29 mouse cellular contexts compared by ENCODE assay signal in the genomic region with DNA sequence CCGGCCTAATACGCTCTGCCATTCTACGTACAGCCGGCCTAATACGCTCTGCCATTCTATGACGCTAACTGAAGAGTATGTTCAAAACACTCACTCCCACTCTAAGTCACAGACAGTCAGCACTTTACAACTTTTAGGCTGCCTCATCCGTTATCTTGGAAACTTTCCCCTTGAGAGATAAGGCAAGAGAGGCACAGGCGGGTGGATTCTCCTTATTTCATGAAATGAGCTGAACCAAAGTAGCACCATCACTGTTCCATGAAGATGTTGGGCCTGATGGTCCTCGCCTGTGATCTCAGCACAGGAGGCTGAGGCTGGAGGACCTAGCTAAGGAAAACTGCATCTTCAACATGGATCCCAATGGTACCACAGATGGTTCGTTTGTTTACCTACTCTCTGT. TPM values are rescaled to one million over a fixed set of nuclear protein-coding genes. Genes with fewer than 3 reads are reported as not detected.
DNase-seq lines count a peak whose midpoint lies in the region; ATAC-seq and TF ChIP-seq lines count a peak whose summit lies in the region.
"Had no signal": no experiment of that assay in that cellular context is flagged by ENCODE, and none has a peak within 500 bp of the region (broad histone marks: within the 10 kb centered on the region; RNA-seq: fewer than 3 reads in every experiment).

No protein-coding gene starts in this region.

- no peak for TF ChIP-seq CTCF in liver, postnatal 0 days (IDR thresholded peaks at IDR 0.05; ENCODE audit: low read depth)

- WGBS in heart, embryonic 13.5 days: 74% methylated on average over 10 of the region's 10 CpGs
- 66% methylated on average over 10 of the region's 10 CpGs for WGBS in liver, embryonic 12.5 days (ENCODE audit: insufficient replicate concordance)
- 79% methylated on average over 10 of the region's 10 CpGs for WGBS in liver, postnatal 0 days (ENCODE audit: insufficient replicate concordance)

- no peak for DNase-seq in heart, adult 8-10 months (ENCODE audit: low spot score)
- peak; percentile 22 for DNase-seq in testis, postnatal 10 days (ENCODE audit: low spot score)
- no peak for DNase-seq in testis, postnatal 14 days (ENCODE audit: low spot score)
- no peak for DNase-seq in liver, postnatal 0 days
- no peak for DNase-seq in cerebellum, adult 9-11 months
- DNase-seq in thymus, postnatal 0 days (ENCODE audit: low spot score): no peak
- DNase-seq: adrenal gland, postnatal 25 days; cerebellum, adult 18-20 months; cerebellum, postnatal 14 days; gastrocnemius, postnatal 10 days; kidney, adult 11 months; kidney, postnatal 36 days; lung, adult 2 months; lung, postnatal 14 days; right cerebral cortex, postnatal 25 days had no signal

- no peaks in the 10 kb centered on the region for H3K36me3 ChIP-seq in heart, embryonic 13.5 days
- no peaks in the 10 kb centered on the region for H3K36me3 ChIP-seq in liver, embryonic 12.5 days
- H3K36me3 ChIP-seq in liver, postnatal 0 days (replicated peaks; ENCODE audit: insufficient read depth, low read length): no peaks in the 10 kb centered on the region
- H3K36me3 ChIP-seq: embryonic facial prominence, embryonic 10.5 days; embryonic facial prominence, embryonic 15.5 days; forebrain, embryonic 10.5 days; limb, embryonic 13.5 days had no signal

- peaks cover 67% of the 10 kb centered on the region for H3K4me1 ChIP-seq in heart, embryonic 13.5 days
- H3K4me1 ChIP-seq in liver, embryonic 12.5 days: peaks cover 79% of the 10 kb centered on the region
- peaks cover 16% of the 10 kb centered on the region for H3K4me1 ChIP-seq in liver, postnatal 0 days (ENCODE audit: insufficient read depth)

- H3K27me3 ChIP-seq in heart, embryonic 13.5 days (replicated peaks): peaks cover 9% of the 10 kb centered on the region
- H3K27me3 ChIP-seq in liver, embryonic 12.5 days (replicated peaks): no peaks in the 10 kb centered on the region
- H3K27me3 ChIP-seq in liver, postnatal 0 days (ENCODE audit: insufficient read depth, low read length): peaks cover 5% of the 10 kb centered on the region; the same call in 1 of the 2 replicates
- H3K27me3 ChIP-seq: limb, embryonic 13.5 days had no signal

- H3K9me3 ChIP-seq in heart, embryonic 13.5 days: no peaks in the 10 kb centered on the region
- H3K9me3 ChIP-seq in liver, embryonic 12.5 days (replicated peaks): no peaks in the 10 kb centered on the region
- no peaks in the 10 kb centered on the region for H3K9me3 ChIP-seq in liver, postnatal 0 days (ENCODE audit: low read length)
- H3K9me3 ChIP-seq: embryonic facial prominence, embryonic 10.5 days; embryonic facial prominence, embryonic 15.5 days; forebrain, embryonic 10.5 days; limb, embryonic 13.5 days had no signal

- H3K4me3 ChIP-seq in heart, embryonic 13.5 days: no peak overlapping the region
- peak overlapping the region; percentile 1; the same call in 1 of the 2 replicates for H3K4me3 ChIP-seq in liver, embryonic 12.5 days
- H3K4me3 ChIP-seq in liver, postnatal 0 days (ENCODE audit: low read depth, low read length): no peak overlapping the region
- H3K4me3 ChIP-seq: embryonic facial prominence, embryonic 10.5 days; embryonic facial prominence, embryonic 15.5 days; forebrain, embryonic 10.5 days; layer of hippocampus, adult 2 months; limb, embryonic 13.5 days had no signal

- no peak for TF ChIP-seq EP300 in liver, postnatal 0 days (IDR thresholded peaks at IDR 0.05; ENCODE audit: low read depth)

- ATAC-seq in heart, embryonic 13.5 days (ENCODE audit: extremely low read depth, insufficient number of reproducible peaks, low FRiP score, low TSS enrichment): no peak
- peak; percentile 24; the same call in 1 of the 2 replicates for ATAC-seq in liver, embryonic 12.5 days
- ATAC-seq in liver, postnatal 0 days: no peak
- ATAC-seq: CD4-positive, CD25-positive, alpha-beta regulatory T cell, adult 4 months; forebrain, embryonic 16.5 days; midbrain, embryonic 16.5 days had no signal

- no peak overlapping the region for H3K9ac ChIP-seq in heart, embryonic 13.5 days
- peak overlapping the region; percentile 40; the same call in 1 of the 2 replicates for H3K9ac ChIP-seq in liver, embryonic 12.5 days
- no peak overlapping the region for H3K9ac ChIP-seq in liver, postnatal 0 days (replicated peaks)
- H3K9ac ChIP-seq: embryonic facial prominence, embryonic 15.5 days; hindbrain, embryonic 14.5 days; limb, embryonic 13.5 days had no signal

- no peak overlapping the region for H3K4me2 ChIP-seq in heart, embryonic 13.5 days
- H3K4me2 ChIP-seq in liver, embryonic 12.5 days: peak overlapping the region; percentile 55
- peak overlapping the region; percentile 45 for H3K4me2 ChIP-seq in liver, postnatal 0 days (ENCODE audit: low read depth, low read length)
- H3K4me2 ChIP-seq: embryonic facial prominence, embryonic 15.5 days; heart, embryonic 11.5 days; hindbrain, embryonic 14.5 days; limb, embryonic 13.5 days; midbrain, embryonic 11.5 days had no signal

- H3K27ac ChIP-seq in heart, embryonic 13.5 days (replicated peaks): peak overlapping the region; percentile 55; the same call in 1 of the 2 replicates
- peak overlapping the region; percentile 75 for H3K27ac ChIP-seq in liver, embryonic 12.5 days
- H3K27ac ChIP-seq in liver, postnatal 0 days (ENCODE audit: low read depth): no peak overlapping the region
- H3K27ac ChIP-seq: embryonic facial prominence, embryonic 10.5 days; embryonic facial prominence, embryonic 15.5 days; forebrain, embryonic 10.5 days; hindbrain, embryonic 14.5 days; layer of hippocampus, adult 2 months; limb, embryonic 13.5 days; stomach, postnatal 0 days had no signal

RNA-seq across cellular contexts. Expression of a gene that starts 34.8 kb away (rescaled TPM):
- polyA plus RNA-seq in heart, embryonic 13.5 days (2015; fragmentation: Nextera tagmentation; extraction: Ambion mirVana): 5.3 and 5.8 TPM in 2 replicates
- 1 to 10 TPM in 3 of 4 experiments, under 1 TPM in 1; 0.82 to 2.2 (median 1.9) TPM for total RNA-seq in heart, adult 8-10 months (2022)
- polyA plus RNA-seq in liver, embryonic 12.5 days (2016; fragmentation: Nextera tagmentation; extraction: Ambion mirVana): 18.6 and 18.7 TPM in 2 replicates
- 2.3 and 4.0 TPM in 2 replicates for polyA plus RNA-seq in liver, postnatal 0 days (2015; fragmentation: Nextera tagmentation; extraction: Ambion mirVana)
- 0.98 and 1.4 TPM in 2 replicates for polyA plus RNA-seq in thymus, postnatal 0 days (2015; fragmentation: Nextera tagmentation; extraction: Ambion mirVana)

RNA-seq across cellular contexts. Expression of a gene that starts 34.8 kb away (rescaled TPM):
- polyA plus RNA-seq in heart, embryonic 13.5 days (2015; fragmentation: Nextera tagmentation; extraction: Ambion mirVana): 20.4 and 24.5 TPM in 2 replicates
- 1 to 10 TPM in 3 of 4 experiments, under 1 TPM in 1; 0.95 to 2.2 (median 2.1) TPM for total RNA-seq in heart, adult 8-10 months (2022)
- polyA plus RNA-seq in liver, embryonic 12.5 days (2016; fragmentation: Nextera tagmentation; extraction: Ambion mirVana): 74.4 and 76.2 TPM in 2 replicates
- polyA plus RNA-seq in liver, postnatal 0 days (2015; fragmentation: Nextera tagmentation; extraction: Ambion mirVana): 49.2 and 54.7 TPM in 2 replicates
- polyA plus RNA-seq in thymus, postnatal 0 days (2015; fragmentation: Nextera tagmentation; extraction: Ambion mirVana): 45.6 and 46.8 TPM in 2 replicates
